Mouse (Mus musculus) lung, postnatal 10 days (tissue): ENCODE data around the gene Scap.
"Not testable (repeated sequence)": the region's sequence is repeated elsewhere in the genome, so short reads cannot be mapped to it uniquely, and the experiment has no call there.

ENCODE experiments used
- DNase-seq: peaks from one replicate; pipeline ENCODE4 v3.0.0; 2021

Gene Scap

GRCm38 (mm10) chr9:110333135-110333895 is at the start of gene Scap:
Gene Scap, plus strand, starts transcription at chr9:110333288.
- DNase-seq: peak; percentile 97

GRCm38 (mm10) chr9:110284075-110284697 is 48.9 kb upstream of the Scap start:
- no peak for DNase-seq

GRCm38 (mm10) chr9:110287321-110287924 is 45.7 kb upstream of the Scap start:
- no peak for DNase-seq

DNA sequence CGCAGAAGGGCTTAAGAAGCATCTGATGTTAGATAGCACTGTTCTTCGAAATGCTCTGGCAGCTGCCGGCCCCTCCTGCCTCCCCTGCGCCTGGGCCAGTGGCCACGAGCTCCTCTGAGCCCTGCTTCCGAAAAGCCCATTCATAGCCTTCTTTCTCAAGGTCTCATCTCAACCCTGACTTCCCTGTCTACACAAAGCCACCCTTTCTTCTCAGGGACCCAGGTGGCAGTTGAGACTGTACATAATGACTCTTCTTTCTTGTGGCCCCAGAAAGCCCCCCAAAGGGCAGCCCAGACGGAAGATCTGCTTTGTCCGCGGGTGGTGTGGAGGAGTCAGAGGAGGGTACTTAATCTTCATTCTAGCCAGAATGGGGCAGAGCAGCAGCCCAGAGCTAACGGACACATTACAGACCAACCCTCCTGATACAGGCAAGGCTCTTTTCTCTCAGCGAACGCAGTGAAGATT is 39.8 kb upstream of the Scap start:
- DNase-seq: no peak

GRCm38 (mm10) chr9:110293873-110294415 is 39.1 kb upstream of the Scap start:
- DNase-seq: no peak

DNA sequence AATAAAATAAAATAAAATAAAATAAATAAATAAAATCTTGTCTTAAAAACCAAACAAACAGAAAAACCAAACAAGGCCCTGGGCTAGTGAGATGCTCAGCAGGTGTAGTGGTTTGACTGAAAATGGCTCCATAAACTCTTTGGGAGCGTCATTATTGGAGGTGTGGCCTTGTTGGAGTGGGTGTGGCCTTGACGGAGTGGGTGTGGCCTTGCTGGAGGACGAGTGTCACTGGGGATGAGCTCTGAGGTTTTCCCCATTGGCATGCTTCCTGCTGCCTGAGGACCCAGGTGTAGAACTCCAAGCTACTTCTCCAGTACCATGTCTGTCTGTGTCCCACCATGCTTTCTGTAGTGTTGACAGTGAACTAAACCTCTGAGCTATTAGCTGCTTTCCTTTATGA is 38.3 kb upstream of the Scap start:
- no peak for DNase-seq

GRCm38 (mm10) chr9:110296867-110297627 is 36.0 kb upstream of the Scap start:
- DNase-seq: peak; percentile 85

- DNase-seq: peak; percentile 37
These were observed 28.6 kb upstream of the Scap start for GRCm38 (mm10) chr9:110304516-110304915.

DNA sequence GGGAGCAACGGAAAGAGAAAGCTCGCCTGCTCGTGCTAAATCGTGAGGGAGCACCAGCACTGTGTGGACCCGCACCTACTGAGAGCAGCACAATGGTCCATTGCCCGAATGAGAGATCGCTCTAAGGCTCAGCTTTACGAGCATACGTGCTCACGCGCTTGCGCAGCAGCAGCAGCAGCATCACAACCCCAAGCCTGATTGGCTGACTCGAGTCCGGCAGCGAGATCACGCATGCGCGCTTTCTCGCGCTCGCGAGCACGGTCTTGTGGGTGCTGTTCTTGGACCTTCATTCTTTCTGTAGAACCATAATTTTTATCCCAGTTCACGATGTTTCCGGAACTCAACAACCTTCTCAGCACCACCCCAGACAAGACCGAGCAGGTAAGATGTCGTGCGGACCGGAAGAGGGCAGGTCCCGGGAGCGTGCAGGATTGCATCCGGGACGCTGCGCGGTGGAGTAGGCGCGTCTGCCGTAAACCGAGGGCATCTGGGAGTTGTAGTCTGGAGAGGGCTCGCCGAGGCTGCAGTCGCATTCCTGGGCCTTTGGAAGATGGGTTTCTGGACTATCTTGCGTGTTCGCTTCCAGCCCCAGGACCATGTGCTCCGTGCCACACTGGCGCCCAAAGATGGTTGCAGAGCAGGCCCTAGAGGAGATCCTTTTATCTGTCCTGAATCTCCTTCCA is 28.0 kb upstream of the Scap start, which contains the start of gene Elp6:
Gene Elp6 (plus strand): TSS at position 205 of the 683 bp plus-strand sequence.
- peak; percentile 93 for DNase-seq

DNA sequence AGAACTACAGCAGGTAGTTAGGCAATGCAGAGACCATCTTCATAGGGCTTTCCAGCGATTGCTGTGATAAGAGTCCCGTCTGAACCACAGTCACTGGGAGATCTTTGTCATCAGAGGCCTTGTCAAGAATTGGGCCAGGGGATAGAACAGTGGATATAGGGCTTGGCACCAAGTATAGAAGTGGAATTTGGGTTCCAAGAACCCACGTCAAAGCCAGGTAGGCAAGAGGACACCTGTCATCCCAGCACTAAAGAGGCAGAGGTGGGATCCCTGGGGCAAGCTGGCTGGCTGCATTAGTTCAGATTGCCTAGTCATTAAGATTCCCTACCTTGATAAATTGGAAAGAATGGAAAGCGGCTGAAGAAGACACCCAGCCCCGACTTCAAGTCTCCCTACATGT is 26.7 kb upstream of the Scap start:
- DNase-seq: no peak

- DNase-seq: peak; percentile 12
These were observed 18.4 kb upstream of the Scap start for GRCm38 (mm10) chr9:110314706-110315105.

GRCm38 (mm10) chr9:110315410-110315809 is 17.7 kb upstream of the Scap start:
- DNase-seq: no peak

DNA sequence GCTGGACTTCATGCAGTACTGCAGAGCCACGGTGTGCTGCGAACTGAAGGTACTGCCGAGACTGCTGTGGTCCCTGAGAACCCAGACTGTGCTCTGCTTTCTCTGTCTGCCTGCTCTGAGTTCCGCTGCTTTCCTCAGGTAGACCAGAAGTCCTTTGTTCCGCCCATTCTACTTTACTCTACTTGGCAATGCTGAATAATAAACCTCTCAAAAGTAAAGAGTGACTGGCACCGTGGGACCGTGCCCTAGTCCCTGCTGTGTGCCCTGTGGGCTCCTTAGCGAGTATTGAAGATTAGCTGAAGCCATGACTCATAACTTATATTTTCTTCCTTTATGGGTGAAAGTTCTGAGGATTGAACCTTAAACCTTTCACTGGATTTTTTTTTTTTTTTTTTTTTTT is 17.2 kb upstream of the Scap start:
- DNase-seq: no peak

DNA sequence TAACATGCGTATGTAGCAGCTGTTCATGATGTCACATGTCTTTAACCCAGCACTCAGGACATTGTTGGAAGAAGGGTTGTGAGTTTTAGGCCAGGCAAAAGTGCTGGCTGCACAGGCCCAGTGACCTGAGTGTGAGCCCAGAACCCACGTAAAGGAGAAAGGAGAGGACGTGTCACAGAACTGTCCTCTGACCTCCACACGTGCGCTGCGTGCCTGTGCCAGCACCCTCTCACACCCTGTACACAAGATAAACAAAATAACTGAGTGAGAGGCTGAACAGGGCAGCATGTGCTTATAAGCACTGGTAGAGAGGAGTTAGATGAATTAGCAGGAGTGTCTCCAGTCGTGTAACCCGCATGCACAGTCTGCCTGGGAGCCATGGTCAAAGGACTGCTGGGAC is 16.6 kb upstream of the Scap start:
- no peak for DNase-seq

GRCm38 (mm10) chr9:110320769-110321168 is 12.3 kb upstream of the Scap start:
- no peak for DNase-seq

DNA sequence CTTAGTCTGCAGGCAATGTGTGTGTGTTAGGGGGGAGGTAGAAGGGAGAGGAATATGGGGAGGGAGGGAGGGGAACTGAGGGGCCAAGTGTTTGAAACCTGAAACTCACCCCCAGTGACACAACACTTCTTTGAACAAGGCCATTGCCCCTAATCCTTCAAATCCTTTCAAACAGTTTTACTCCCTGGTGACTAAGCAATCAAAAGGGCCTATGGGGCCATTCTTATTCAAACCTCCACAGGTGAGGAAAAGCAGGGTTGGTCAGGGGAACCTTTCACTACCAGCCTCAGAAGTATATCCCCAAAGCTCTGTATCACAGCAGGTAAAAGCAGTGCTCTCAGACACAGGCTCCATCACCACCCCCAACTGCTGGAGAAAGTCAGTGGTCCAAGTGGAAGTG is 10.1 kb upstream of the Scap start:
- DNase-seq: no peak

- DNase-seq: no peak
These were observed 8.9 kb upstream of the Scap start for GRCm38 (mm10) chr9:110324181-110324580.

DNA sequence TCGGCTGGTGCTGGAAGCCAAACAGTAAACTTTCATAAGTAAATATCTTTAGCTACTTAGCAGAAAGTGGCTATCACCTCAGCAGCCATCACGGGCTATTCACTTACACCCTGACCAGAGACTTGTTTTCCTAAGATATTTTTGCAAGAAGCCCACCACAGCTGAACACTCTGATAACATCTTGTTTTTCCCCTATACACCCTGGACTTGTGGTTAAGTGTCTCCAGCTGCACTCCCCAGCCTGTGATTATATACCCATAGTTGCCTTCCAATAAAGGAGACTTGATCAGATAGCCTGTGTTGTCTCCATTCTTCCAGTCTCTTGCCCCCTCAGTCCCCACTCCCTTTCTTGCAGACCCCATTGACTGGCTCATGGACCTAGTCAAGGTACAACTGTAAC is 4.9 kb upstream of the Scap start:
- DNase-seq: no peak

- no peak for DNase-seq
These were observed 4.0 kb upstream of the Scap start for GRCm38 (mm10) chr9:110328946-110329630.

DNA sequence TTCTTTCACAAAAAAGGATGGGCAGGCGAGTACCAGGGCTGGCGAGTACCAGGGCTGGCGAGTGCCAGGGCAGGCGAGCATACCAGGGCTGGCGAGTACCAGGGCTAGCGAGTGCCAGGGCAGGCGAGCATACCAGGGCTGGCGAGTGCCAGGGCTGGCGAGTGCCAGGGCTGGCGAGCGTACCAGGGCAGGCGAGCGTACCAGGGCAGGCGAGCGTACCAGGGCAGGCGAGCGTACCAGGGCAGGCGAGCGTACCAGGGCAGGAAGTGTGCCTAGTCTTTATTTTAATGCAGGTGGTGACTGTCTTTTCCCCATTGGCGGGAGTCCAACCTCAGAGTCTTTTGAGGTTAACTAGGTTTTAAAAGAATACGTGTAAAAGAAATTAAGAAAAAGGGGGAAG is 3.4 kb upstream of the Scap start:
- DNase-seq: no peak

DNA sequence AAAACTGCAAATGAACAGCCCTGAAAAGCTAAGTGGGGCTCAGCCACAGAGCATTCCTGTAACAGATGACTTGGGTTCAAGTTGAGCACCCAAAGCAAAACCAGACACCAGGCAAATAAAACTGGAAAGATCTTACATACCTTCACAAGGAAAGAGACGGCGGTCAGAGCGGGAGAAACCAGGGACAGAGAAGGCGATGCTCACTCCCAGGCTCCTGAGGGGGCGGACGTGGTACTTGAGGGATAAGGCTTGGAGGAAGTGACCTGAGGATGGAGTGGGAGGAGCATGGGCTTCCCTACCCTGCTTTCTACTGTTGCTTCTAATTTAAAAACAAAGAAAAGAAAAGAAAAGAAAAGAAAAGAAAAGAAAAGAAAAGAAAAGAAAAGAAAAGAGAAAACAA is 2.7 kb upstream of the Scap start:
- DNase-seq: no peak

DNA sequence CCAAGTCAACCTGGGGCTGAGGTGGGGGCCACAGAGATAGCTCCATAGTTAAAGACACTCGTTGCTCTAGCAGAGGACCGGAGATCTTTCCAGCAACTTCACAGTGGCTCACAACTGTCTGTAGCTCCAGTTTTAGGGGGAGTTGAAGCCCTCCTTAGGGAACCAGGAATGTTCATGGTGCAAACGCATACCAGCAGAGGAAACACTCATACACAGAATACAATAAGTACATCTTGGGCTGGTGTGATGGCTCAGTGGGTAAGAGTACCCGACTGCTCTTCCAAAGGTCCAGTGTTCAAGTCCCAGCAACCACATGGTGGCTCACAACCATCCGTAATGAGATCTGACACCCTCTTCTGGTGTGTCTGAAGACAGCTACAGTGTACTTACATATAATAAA is 2.2 kb upstream of the Scap start:
- not testable (repeated sequence) for DNase-seq
